Mouse (Mus musculus) heart, postnatal 0 days (tissue): ENCODE results near the gene Mta2.

ENCODE experiments used
- CTCF ChIP-seq: IDR thresholded peaks from 2 replicates; pipeline ENCODE4 v1.5.1; 2016; ENCODE audit warnings: antibody characterized with exemption, control low read depth, low read depth
- EP300 ChIP-seq: IDR thresholded peaks from 2 replicates; pipeline ENCODE4 v1.6.1; 2016; ENCODE audit warnings: antibody characterized with exemption, low read depth

- TF ChIP-seq CTCF (no peak), EP300 (no peak)
Measured at GRCm38 (mm10) chr19:8962256-8962655, 20.6 kb downstream of the Mta2 start.
